ENCODE assay signal across 17 mouse cellular contexts in genomic region chr1:119129039-119129438, GRCm38 (mm10).
"Had no signal": no experiment of that assay in that cellular context is flagged by ENCODE, and none has a peak within 500 bp of the region (broad histone marks: within the 10 kb centered on the region; RNA-seq: fewer than 3 reads in every experiment).

No protein-coding gene starts in this region.

- H3K27me3 ChIP-seq: kidney, embryonic 15.5 days; limb, embryonic 12.5 days; limb, embryonic 15.5 days; midbrain, embryonic 12.5 days; midbrain, embryonic 15.5 days; neural tube, embryonic 13.5 days had no signal

- H3K4me3 ChIP-seq: kidney, embryonic 15.5 days; limb, embryonic 12.5 days; limb, embryonic 15.5 days; midbrain, embryonic 12.5 days; midbrain, embryonic 15.5 days; neural tube, embryonic 13.5 days had no signal

- DNase-seq: kidney, postnatal 14 days; kidney, postnatal 4 days; left cerebral cortex, postnatal 4 days; liver, postnatal 0 days; lung, embryonic 14.5 days; right cerebral cortex, adult 18-20 months; right cerebral cortex, postnatal 14 days; right cerebral cortex, postnatal 4 days; thymus, adult 2 months; thymus, postnatal 14 days; thymus, postnatal 4 days had no signal

- H3K36me3 ChIP-seq: kidney, embryonic 15.5 days; limb, embryonic 12.5 days; limb, embryonic 15.5 days; midbrain, embryonic 12.5 days; midbrain, embryonic 15.5 days; neural tube, embryonic 13.5 days had no signal
